Mouse (Mus musculus): Measurements from ENCODE around the gene Rps29.

GRCm38 (mm10) chr12:69168461-69169106, 9.6 kb upstream of the Rps29 start, which contains the start of gene Lrr1:
- TF ChIP-seq CTCF (IDR thresholded peaks at IDR 0.05; ENCODE audit: extremely low read depth, insufficient read depth, insufficient read length, insufficient replicate concordance) = no peak
- TF ChIP-seq POLR2A (IDR thresholded peaks at IDR 0.05; ENCODE audit: low read depth, low read length) = no peak
